Mouse (Mus musculus): ENCODE measurements around the gene Samd4. TPM values are rescaled to one million over a fixed set of nuclear protein-coding genes. Genes with fewer than 3 reads are reported as not detected.

The Samd4 gene
- polyA plus RNA-seq, 1 experiment from 2014 or later = 0.50 TPM

- ATAC-seq (ENCODE audit: low read depth) = no peak
- no peak for DNase-seq
- no peak overlapping the region for H3K4me3 ChIP-seq (replicated peaks)
- H3K27me3 ChIP-seq = no peaks in the 10 kb centered on the region
- no peaks in the 10 kb centered on the region for H3K36me3 ChIP-seq
- H3K4me1 ChIP-seq (replicated peaks) = no peaks in the 10 kb centered on the region
- no peak overlapping the region for H3K4me2 ChIP-seq
- whole genome bisulfite sequencing (ENCODE audit: insufficient replicate concordance) = 47% methylated on average over 6 of the region's 6 CpGs
- no peaks in the 10 kb centered on the region for H3K9me3 ChIP-seq (replicated peaks)
- no peak overlapping the region for H3K9ac ChIP-seq
- no peak overlapping the region for H3K27ac ChIP-seq
These were observed 58.4 kb downstream of the Samd4 start for GRCm38 (mm10) chr14:46941077-46941476.

- no peak for ATAC-seq (ENCODE audit: low read depth)
- 57% methylated on average over 23 of the region's 23 CpGs for WGBS (ENCODE audit: insufficient replicate concordance)
- H3K4me2 ChIP-seq = no peak overlapping the region
- no peaks in the 10 kb centered on the region for H3K4me1 ChIP-seq (replicated peaks)
- no peak overlapping the region for H3K4me3 ChIP-seq (replicated peaks)
- no peak overlapping the region for H3K9ac ChIP-seq
- H3K27me3 ChIP-seq = no peaks in the 10 kb centered on the region
- no peak for DNase-seq
- H3K9me3 ChIP-seq (replicated peaks) = no peaks in the 10 kb centered on the region
- no peaks in the 10 kb centered on the region for H3K36me3 ChIP-seq
- no peak overlapping the region for H3K27ac ChIP-seq
These were observed 59.5 kb downstream of the Samd4 start for GRCm38 (mm10) chr14:46941896-46942812.

- Histone ChIP-seq H3K4me1 (replicated peaks) (no peaks in the 10 kb centered on the region), H3K36me3 (no peaks in the 10 kb centered on the region), H3K4me3 (replicated peaks) (no peak overlapping the region), H3K9me3 (replicated peaks) (no peaks in the 10 kb centered on the region), H3K9ac (no peak overlapping the region), H3K4me2 (no peak overlapping the region), H3K27me3 (no peaks in the 10 kb centered on the region), H3K27ac (no peak overlapping the region)
- DNase-seq = no peak
- 45% methylated on average over 3 of the region's 3 CpGs for WGBS (ENCODE audit: insufficient replicate concordance)
- ATAC-seq (ENCODE audit: low read depth) = no peak
These were observed 61.8 kb downstream of the Samd4 start for GRCm38 (mm10) chr14:46944411-46944810.

GRCm38 (mm10) chr14:46945903-46946490, 63.3 kb downstream of the Samd4 start:
- Histone ChIP-seq H3K36me3 (no peaks in the 10 kb centered on the region), H3K9me3 (replicated peaks) (no peaks in the 10 kb centered on the region), H3K4me1 (replicated peaks) (no peaks in the 10 kb centered on the region), H3K4me3 (replicated peaks) (no peak overlapping the region), H3K9ac (no peak overlapping the region), H3K27me3 (no peaks in the 10 kb centered on the region), H3K4me2 (no peak overlapping the region), H3K27ac (no peak overlapping the region)
- DNase-seq (no peak), ATAC-seq (ENCODE audit: low read depth) (no peak)
- WGBS (ENCODE audit: insufficient replicate concordance) = 80% methylated on average over 10 of the region's 10 CpGs

GRCm38 (mm10) chr14:46947644-46948043, 65.0 kb downstream of the Samd4 start:
- Histone ChIP-seq H3K27me3 (no peaks in the 10 kb centered on the region), H3K9me3 (replicated peaks) (no peaks in the 10 kb centered on the region), H3K4me1 (replicated peaks) (no peaks in the 10 kb centered on the region), H3K9ac (no peak overlapping the region), H3K27ac (no peak overlapping the region), H3K36me3 (no peaks in the 10 kb centered on the region), H3K4me2 (no peak overlapping the region), H3K4me3 (replicated peaks) (no peak overlapping the region)
- no peak for ATAC-seq (ENCODE audit: low read depth)
- DNase-seq = no peak
- WGBS (ENCODE audit: insufficient replicate concordance) = 63% methylated on average over 3 of the region's 3 CpGs

- no peaks in the 10 kb centered on the region for H3K9me3 ChIP-seq (replicated peaks)
- no peaks in the 10 kb centered on the region for H3K36me3 ChIP-seq
- H3K27me3 ChIP-seq = no peaks in the 10 kb centered on the region
- H3K4me2 ChIP-seq = no peak overlapping the region
- peaks cover 3% of the 10 kb centered on the region; the same call in 1 of the 2 replicates for H3K4me1 ChIP-seq (replicated peaks)
- no peak overlapping the region for H3K4me3 ChIP-seq (replicated peaks)
- no peak for DNase-seq
- H3K27ac ChIP-seq = no peak overlapping the region
- no peak overlapping the region for H3K9ac ChIP-seq
- ATAC-seq (ENCODE audit: low read depth) = no peak
- WGBS (ENCODE audit: insufficient replicate concordance) = 50% methylated on average over 11 of the region's 11 CpGs
These were observed 68.1 kb downstream of the Samd4 start for GRCm38 (mm10) chr14:46950527-46951384.

GRCm38 (mm10) chr14:46952264-46952663, 69.6 kb downstream of the Samd4 start:
- H3K4me2 ChIP-seq = no peak overlapping the region
- 63% methylated on average over 2 of the region's 2 CpGs for WGBS (ENCODE audit: insufficient replicate concordance)
- ATAC-seq (ENCODE audit: low read depth) = no peak
- no peaks in the 10 kb centered on the region for H3K27me3 ChIP-seq
- no peak overlapping the region for H3K27ac ChIP-seq
- no peak overlapping the region for H3K4me3 ChIP-seq (replicated peaks)
- no peaks in the 10 kb centered on the region for H3K9me3 ChIP-seq (replicated peaks)
- DNase-seq = no peak
- H3K4me1 ChIP-seq (replicated peaks) = peaks cover 5% of the 10 kb centered on the region; the same call in 1 of the 2 replicates
- H3K9ac ChIP-seq = no peak overlapping the region
- no peaks in the 10 kb centered on the region for H3K36me3 ChIP-seq

GRCm38 (mm10) chr14:46955109-46955508, 72.5 kb downstream of the Samd4 start:
- Histone ChIP-seq H3K4me3 (replicated peaks) (no peak overlapping the region), H3K9ac (no peak overlapping the region), H3K27ac (no peak overlapping the region), H3K4me2 (no peak overlapping the region), H3K9me3 (replicated peaks) (no peaks in the 10 kb centered on the region), H3K4me1 (replicated peaks) (peaks cover 5% of the 10 kb centered on the region; the same call in 1 of the 2 replicates), H3K36me3 (no peaks in the 10 kb centered on the region), H3K27me3 (no peaks in the 10 kb centered on the region)
- ATAC-seq (ENCODE audit: low read depth) = no peak
- DNase-seq = no peak
- WGBS (ENCODE audit: insufficient replicate concordance) = 32% methylated on average over 2 of the region's 2 CpGs

GRCm38 (mm10) chr14:46955574-46956043, 73.0 kb downstream of the Samd4 start:
- ATAC-seq (ENCODE audit: low read depth) (no peak), DNase-seq (no peak)
- no peaks in the 10 kb centered on the region for H3K27me3 ChIP-seq
- no peaks in the 10 kb centered on the region for H3K36me3 ChIP-seq
- H3K4me3 ChIP-seq (replicated peaks) = no peak overlapping the region
- no peak overlapping the region for H3K4me2 ChIP-seq
- no peak overlapping the region for H3K9ac ChIP-seq
- H3K27ac ChIP-seq = no peak overlapping the region
- WGBS (ENCODE audit: insufficient replicate concordance) = 51% methylated on average over 9 of the region's 9 CpGs
- H3K9me3 ChIP-seq (replicated peaks) = no peaks in the 10 kb centered on the region
- H3K4me1 ChIP-seq (replicated peaks) = peaks cover 5% of the 10 kb centered on the region; the same call in 1 of the 2 replicates

GRCm38 (mm10) chr14:46956121-46956520, 73.5 kb downstream of the Samd4 start:
- no peaks in the 10 kb centered on the region for H3K27me3 ChIP-seq
- WGBS (ENCODE audit: insufficient replicate concordance) = 43% methylated on average over 7 of the region's 7 CpGs
- H3K9me3 ChIP-seq (replicated peaks) = no peaks in the 10 kb centered on the region
- H3K4me1 ChIP-seq (replicated peaks) = peaks cover 5% of the 10 kb centered on the region; the same call in 1 of the 2 replicates
- no peak overlapping the region for H3K4me2 ChIP-seq
- ATAC-seq (ENCODE audit: low read depth) (no peak), DNase-seq (no peak)
- H3K4me3 ChIP-seq (replicated peaks) = no peak overlapping the region
- H3K9ac ChIP-seq = no peak overlapping the region
- H3K36me3 ChIP-seq = no peaks in the 10 kb centered on the region
- no peak overlapping the region for H3K27ac ChIP-seq

- Histone ChIP-seq H3K27me3 (no peaks in the 10 kb centered on the region), H3K9me3 (replicated peaks) (no peaks in the 10 kb centered on the region), H3K9ac (no peak overlapping the region), H3K36me3 (no peaks in the 10 kb centered on the region), H3K4me1 (replicated peaks) (peaks cover 5% of the 10 kb centered on the region; the same call in 1 of the 2 replicates), H3K4me3 (replicated peaks) (no peak overlapping the region), H3K27ac (no peak overlapping the region), H3K4me2 (no peak overlapping the region)
- WGBS (ENCODE audit: insufficient replicate concordance) = 64% methylated on average over 7 of the region's 7 CpGs
- ATAC-seq (ENCODE audit: low read depth) = no peak
- DNase-seq = no peak
These were observed 76.6 kb downstream of the Samd4 start for GRCm38 (mm10) chr14:46959166-46959721.
